Mouse (Mus musculus) embryonic facial prominence, embryonic 14.5 days (tissue): ENCODE results near the gene Efna2. TPM values are rescaled to one million over a fixed set of nuclear protein-coding genes. Genes with fewer than 3 reads are reported as not detected.

ENCODE experiments used
- ATAC-seq: fragments of 200-750 bp; cut with Nextera tagmentation; 2 replicates; pipeline ENCODE4 v1.8.0; 2017; ENCODE audit warnings: low read depth, moderate number of reproducible peaks, moderate TSS enrichment
- DNase-seq: peaks from one replicate; pipeline ENCODE4 v3.0.0-alpha.2; 2015; ENCODE audit warnings: low spot score
- H3K27ac ChIP-seq: fragments of 300-500 bp; sonication (generic); replicated peaks from 2 replicates; pipeline ENCODE4 v1.5.1; 2014; ENCODE audit warnings: low read depth, mild to moderate bottlenecking, low read length, moderate library complexity
- H3K27me3 ChIP-seq: fragments of 300-500 bp; sonication (generic); replicated peaks from 2 replicates; pipeline ENCODE4 v1.6.1; 2014; ENCODE audit warnings: low read length; ENCODE audit not compliant: control insufficient read depth, insufficient read depth
- H3K36me3 ChIP-seq: fragments of 300-500 bp; sonication (generic); 2 replicates; pipeline ENCODE4 v1.6.1; 2014; ENCODE audit warnings: low read length, mixed read lengths; ENCODE audit not compliant: control insufficient read depth, insufficient read depth
- H3K4me1 ChIP-seq: fragments of 300-500 bp; sonication (generic); 2 replicates; pipeline ENCODE4 v1.6.1; 2014; ENCODE audit warnings: antibody characterized with exemption, low read length; ENCODE audit not compliant: control insufficient read depth, insufficient read depth
- H3K4me2 ChIP-seq: fragments of 300-500 bp; sonication (generic); 2 replicates; pipeline ENCODE4 v1.6.1; 2014; ENCODE audit warnings: low read depth, mild to moderate bottlenecking, low read length, moderate library complexity, mixed read lengths
- H3K4me3 ChIP-seq: fragments of 300-500 bp; sonication (generic); 2 replicates; pipeline ENCODE4 v1.5.1; 2014; ENCODE audit warnings: low read depth, mild to moderate bottlenecking, low read length
- H3K9ac ChIP-seq: fragments of 300-500 bp; sonication (generic); 2 replicates; pipeline ENCODE4 v1.6.1; 2014; ENCODE audit warnings: low read depth, mild to moderate bottlenecking, low read length, moderate library complexity, mixed read lengths
- H3K9me3 ChIP-seq: fragments of 300-500 bp; sonication (generic); 2 replicates; pipeline ENCODE4 v1.6.1; 2016; ENCODE audit warnings: low read length; ENCODE audit not compliant: control insufficient read depth
- WGBS: fragments of 180-500 bp; shearing (Covaris S2); extraction: QIAGEN DNeasy Blood & Tissue Kit; methylation state at CpG from one replicate; pipeline ENCODE4 v1.1.7; 2014; 5-methylcytosine and 5-hydroxymethylcytosine counted together
- polyA plus RNA-seq: library from polyadenylated mRNA; unstranded; fragments of >200 nt; fragmentation: Nextera tagmentation; extraction: Ambion mirVana; gene quantifications from 2 replicates; pipeline ENCODE4 v1.2.1, GENCODE M21; 2014

Efna2 gene
- polyA plus RNA-seq, 1 experiment from 2014 or later, result 20.9 TPM

- DNase-seq, result no peak
- no peaks in the 10 kb centered on the region for H3K27me3 ChIP-seq
- no peak overlapping the region for H3K27ac ChIP-seq
- no peak for ATAC-seq
- peaks cover 31% of the 10 kb centered on the region for H3K36me3 ChIP-seq
- H3K4me3 ChIP-seq, result no peak overlapping the region
- WGBS, result 85% methylated on average over 10 of the region's 10 CpGs
- H3K9me3 ChIP-seq, result no peaks in the 10 kb centered on the region
- 0 out of 2 replicates have a peak, but pooled peaks cover 4% of the 10 kb centered on the region for H3K4me1 ChIP-seq
- no peak overlapping the region for H3K9ac ChIP-seq
- no peak overlapping the region for H3K4me2 ChIP-seq
Observed at GRCm38 (mm10) chr10:80173955-80174640, 5.2 kb upstream of the Efna2 start.

DNA sequence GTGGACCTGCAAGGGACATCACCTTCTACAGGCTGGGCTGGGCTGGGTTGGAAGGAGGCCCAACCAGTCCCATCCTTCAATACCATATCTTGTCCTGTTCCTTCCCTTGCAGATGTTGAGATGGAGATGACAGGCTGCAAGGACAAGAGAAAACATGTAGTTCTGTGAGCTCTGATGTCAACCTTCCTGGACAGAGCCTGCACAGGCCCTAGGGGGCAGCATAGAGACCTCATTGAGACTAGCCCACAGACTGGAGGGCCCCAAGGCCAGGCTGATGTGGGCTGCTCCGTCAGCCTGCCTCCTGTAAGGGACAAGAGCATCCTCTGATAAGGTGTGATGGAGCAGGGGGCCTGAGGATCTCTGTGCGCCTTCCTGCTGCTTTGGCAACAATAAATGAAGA lies 4.6 kb upstream of the Efna2 start:
- ATAC-seq (no peak), DNase-seq (peak; percentile 56)
- peaks cover 29% of the 10 kb centered on the region for H3K36me3 ChIP-seq
- H3K27ac ChIP-seq, result no peak overlapping the region
- no peaks in the 10 kb centered on the region for H3K9me3 ChIP-seq
- no peaks in the 10 kb centered on the region for H3K27me3 ChIP-seq
- WGBS, result 55% methylated on average over 2 of the region's 2 CpGs
- H3K9ac ChIP-seq, result no peak overlapping the region
- H3K4me1 ChIP-seq, result 0 out of 2 replicates have a peak, but pooled peaks cover 4% of the 10 kb centered on the region
- no peak overlapping the region for H3K4me3 ChIP-seq
- no peak overlapping the region for H3K4me2 ChIP-seq

- Histone ChIP-seq H3K4me2 (no peak overlapping the region), H3K36me3 (peaks cover 19% of the 10 kb centered on the region), H3K4me1 (peaks cover 12% of the 10 kb centered on the region), H3K27me3 (no peaks in the 10 kb centered on the region), H3K9me3 (no peaks in the 10 kb centered on the region), H3K27ac (no peak overlapping the region), H3K4me3 (no peak overlapping the region), H3K9ac (peak overlapping the region; percentile 19; the same call in 1 of the 2 replicates)
- peak; percentile 54 for DNase-seq
- 50% methylated on average over 2 of the region's 4 CpGs for WGBS
- ATAC-seq, result no peak
Observed at GRCm38 (mm10) chr10:80175536-80176269, 3.6 kb upstream of the Efna2 start.

DNA sequence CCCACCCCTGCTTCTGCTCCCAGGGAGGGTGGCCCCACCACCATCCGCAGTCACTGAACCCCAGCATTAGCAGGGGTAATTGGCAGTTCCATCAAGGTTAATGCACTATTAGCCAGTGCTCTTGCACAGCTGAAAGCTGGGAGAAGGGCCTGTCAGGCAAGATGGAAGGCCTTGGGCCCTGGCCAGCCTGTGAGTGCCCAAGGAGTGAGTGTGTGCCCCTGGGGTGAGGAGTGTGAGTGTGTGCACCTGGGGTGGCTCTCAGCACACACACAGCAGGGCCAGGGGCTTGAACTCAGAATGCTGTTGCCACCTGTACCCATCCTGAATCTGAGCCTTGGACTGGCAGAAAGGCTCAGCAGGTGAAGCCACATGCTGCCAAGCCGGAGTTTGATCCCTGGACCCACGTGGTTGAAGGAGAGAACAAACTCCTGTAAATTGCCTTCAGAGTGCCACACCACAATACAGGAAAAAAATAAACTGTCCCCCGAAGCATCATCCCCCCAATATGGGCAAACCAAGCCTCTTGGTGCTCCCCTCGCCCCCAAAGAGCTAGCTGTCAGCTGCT lies 2.9 kb upstream of the Efna2 start:
- Histone ChIP-seq H3K4me2 (no peak overlapping the region), H3K9me3 (no peaks in the 10 kb centered on the region), H3K36me3 (peaks cover 13% of the 10 kb centered on the region), H3K27me3 (no peaks in the 10 kb centered on the region), H3K9ac (0 out of 2 replicates have a peak overlapping the region, but pooled peaks have one; percentile 19), H3K4me3 (no peak overlapping the region), H3K27ac (no peak overlapping the region), H3K4me1 (peaks cover 19% of the 10 kb centered on the region)
- ATAC-seq, result no peak
- DNase-seq, result no peak
- WGBS, result 78% methylated on average over 5 of the region's 5 CpGs

GRCm38 (mm10) chr10:80177441-80178279 lies 1.6 kb upstream of the Efna2 start:
- H3K36me3 ChIP-seq, result peaks cover 4% of the 10 kb centered on the region; the same call in 1 of the 2 replicates
- no peak overlapping the region for H3K4me2 ChIP-seq
- ATAC-seq (no peak), DNase-seq (no peak)
- H3K9ac ChIP-seq, result no peak overlapping the region; the same call in 1 of the 2 replicates
- H3K9me3 ChIP-seq, result no peaks in the 10 kb centered on the region
- H3K27me3 ChIP-seq, result no peaks in the 10 kb centered on the region
- no peak overlapping the region for H3K4me3 ChIP-seq
- 64% methylated on average over 7 of the region's 7 CpGs for WGBS
- H3K27ac ChIP-seq, result no peak overlapping the region
- peaks cover 20% of the 10 kb centered on the region for H3K4me1 ChIP-seq

GRCm38 (mm10) chr10:80180288-80180687 lies 1.0 kb downstream of the Efna2 start:
- H3K36me3 ChIP-seq, result peaks cover 11% of the 10 kb centered on the region; the same call in 1 of the 2 replicates
- H3K9me3 ChIP-seq, result no peaks in the 10 kb centered on the region
- ATAC-seq, result no peak
- H3K27me3 ChIP-seq, result no peaks in the 10 kb centered on the region
- peak overlapping the region; percentile 84 for H3K4me2 ChIP-seq
- WGBS, result 45% methylated on average over 6 of the region's 6 CpGs
- H3K9ac ChIP-seq, result peak overlapping the region; percentile 88
- peaks cover 16% of the 10 kb centered on the region for H3K4me1 ChIP-seq
- no peak overlapping the region for H3K27ac ChIP-seq
- DNase-seq, result no peak
- H3K4me3 ChIP-seq, result peak overlapping the region; percentile 76

GRCm38 (mm10) chr10:80180823-80181222 lies 1.5 kb downstream of the Efna2 start:
- no peak overlapping the region for H3K27ac ChIP-seq
- peak overlapping the region; percentile 88 for H3K9ac ChIP-seq
- H3K4me3 ChIP-seq, result peak overlapping the region; percentile 76
- peaks cover 11% of the 10 kb centered on the region; the same call in 1 of the 2 replicates for H3K36me3 ChIP-seq
- peak overlapping the region; percentile 84 for H3K4me2 ChIP-seq
- ATAC-seq (no peak), DNase-seq (no peak)
- H3K4me1 ChIP-seq, result peaks cover 16% of the 10 kb centered on the region
- H3K9me3 ChIP-seq, result no peaks in the 10 kb centered on the region
- H3K27me3 ChIP-seq, result no peaks in the 10 kb centered on the region
- 19% methylated on average over 5 of the region's 5 CpGs for WGBS

GRCm38 (mm10) chr10:80182547-80182946 lies 3.3 kb downstream of the Efna2 start:
- ATAC-seq, result no peak

More at GRCm38 (mm10) chr10:80182547-80182946, 3.3 kb downstream of the Efna2 start:
- H3K4me2 ChIP-seq, result no peak overlapping the region
- DNase-seq, result no peak
- peaks cover 16% of the 10 kb centered on the region for H3K4me1 ChIP-seq
- H3K9me3 ChIP-seq, result no peaks in the 10 kb centered on the region
- no peaks in the 10 kb centered on the region; the same call in 1 of the 2 replicates for H3K27me3 ChIP-seq
- H3K4me3 ChIP-seq, result no peak overlapping the region
- H3K36me3 ChIP-seq, result peaks cover 19% of the 10 kb centered on the region; the same call in 1 of the 2 replicates
- no peak overlapping the region for H3K27ac ChIP-seq
- 90% methylated on average over 7 of the region's 7 CpGs for WGBS
- no peak overlapping the region; the same call in 1 of the 2 replicates for H3K9ac ChIP-seq
